Mouse (Mus musculus): ENCODE measurements at regions not wholly inside any gene's neighbourhood (a gene's known extent, or its start where the extent isn't known, plus 50 kb on each side); places are given as distances from the start of the nearest gene placed in this dataset.

DNA sequence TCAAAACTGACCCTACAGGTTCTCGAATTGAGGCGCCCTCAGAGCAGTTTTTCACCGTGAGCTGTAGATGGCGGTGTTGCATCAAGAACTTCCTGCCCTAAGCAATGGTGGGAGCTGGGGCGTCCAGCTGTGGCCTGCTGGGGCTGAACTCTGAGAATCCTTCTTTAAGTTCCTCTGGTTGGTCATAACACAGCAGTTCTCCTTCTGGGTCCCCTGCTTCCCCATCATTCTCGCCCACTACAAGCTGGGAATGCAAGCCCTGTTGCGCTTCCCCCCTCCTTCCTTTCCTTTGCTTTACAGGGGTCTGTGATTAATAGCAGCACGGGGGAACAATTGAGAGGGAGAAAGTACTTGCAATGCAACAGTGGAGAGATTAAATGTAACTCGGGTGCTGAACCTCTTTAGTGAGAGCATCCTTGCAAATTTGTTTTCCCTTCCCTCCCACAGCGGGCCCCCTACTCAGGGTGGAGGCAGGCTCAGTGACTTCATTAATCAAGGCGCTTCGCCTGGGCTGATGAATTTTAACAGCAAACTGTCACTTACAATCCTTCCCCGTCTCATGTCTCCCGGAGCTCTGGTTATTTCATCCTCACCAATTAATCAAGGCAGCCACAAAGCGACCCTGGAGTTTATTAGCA is 794.3 kb upstream of the Api5 start:
- peak; percentile 54 to 73 for DNase-seq (ENCODE audit: low spot score in 2 of 2)

DNA sequence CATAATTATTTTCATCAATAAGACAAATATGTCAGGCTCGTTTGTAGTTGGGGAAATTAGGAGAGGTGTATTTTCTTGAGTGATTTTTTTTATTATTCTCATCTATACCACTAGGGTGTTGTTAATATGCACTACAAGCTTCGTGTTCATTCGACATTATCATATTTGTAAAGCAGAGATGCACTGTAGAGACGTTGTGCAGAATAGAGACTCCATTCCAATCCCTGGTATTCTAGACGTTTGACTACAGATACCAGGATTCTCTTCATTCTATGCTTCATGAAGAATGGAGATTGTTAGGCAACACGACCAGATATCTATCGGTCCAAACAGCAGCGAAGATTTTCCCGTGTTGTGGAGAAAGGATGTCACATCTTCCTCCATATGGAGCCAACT is 793.8 kb upstream of the Api5 start:
- DNase-seq (ENCODE audit: low spot score in 2 of 2): no peak

GRCm38 (mm10) chr2:95229386-95229785 is 791.5 kb upstream of the Api5 start:
- no peak for DNase-seq (ENCODE audit: low spot score in 2 of 2)

DNA sequence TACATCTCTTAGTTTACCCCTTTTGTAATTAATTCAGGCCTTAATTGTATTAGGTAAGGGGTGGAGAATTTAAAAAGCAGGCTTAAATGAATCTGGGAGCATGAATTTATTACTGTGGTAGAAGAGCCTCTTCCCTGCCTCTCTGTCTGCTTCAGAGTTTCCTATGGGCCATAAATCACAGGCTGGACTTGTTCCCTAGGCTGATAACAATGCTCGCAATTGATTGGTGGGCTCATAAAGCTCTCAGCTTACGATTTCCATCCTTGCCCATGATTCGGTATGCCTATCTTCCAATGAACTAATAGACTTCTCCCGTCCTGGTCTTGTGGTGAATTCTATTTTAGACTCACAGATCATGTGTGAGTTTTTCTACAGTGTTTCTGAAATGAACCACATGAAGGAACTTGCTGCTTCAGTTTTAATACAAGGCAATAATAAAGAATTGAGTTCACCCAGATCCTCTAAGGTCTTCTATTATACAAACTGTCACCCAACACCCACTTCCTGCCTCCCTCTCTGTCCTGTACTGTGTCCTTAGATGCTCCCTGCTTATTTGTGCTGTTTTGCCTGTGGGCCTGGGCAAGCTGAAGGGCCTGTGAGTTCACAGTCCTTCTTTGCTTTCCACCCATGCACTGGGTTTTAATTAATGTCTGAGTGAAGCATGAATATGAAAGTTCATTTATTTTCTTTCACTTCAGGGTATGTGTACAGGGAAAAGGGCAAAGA is 772.4 kb upstream of the Api5 start:
- DNase-seq (ENCODE audit: low spot score in 2 of 2): no peak

All from layer of hippocampus, postnatal 14 days (tissue).